Mouse (Mus musculus): ENCODE results near the gene Rhoq.

DNA sequence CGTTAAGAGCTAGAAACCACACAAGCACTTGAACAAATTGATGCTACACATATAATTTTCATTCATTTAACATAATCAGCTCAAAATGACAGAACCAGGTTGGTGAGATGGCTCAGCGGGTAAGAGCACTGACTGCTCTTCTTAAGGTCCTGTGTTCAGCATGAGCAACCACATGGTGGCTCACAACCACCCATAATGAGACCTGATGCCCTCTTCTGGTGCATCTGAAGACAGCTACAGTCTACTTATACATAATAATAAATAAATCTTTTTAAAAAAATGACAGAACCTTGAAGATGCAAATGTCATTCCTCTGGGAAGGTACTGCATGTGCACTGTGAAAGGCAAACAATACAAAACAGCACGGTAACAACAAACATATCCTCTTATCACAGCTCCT lies 46.1 kb downstream of the Rhoq start:
- TF ChIP-seq CTCF (IDR thresholded peaks at IDR 0.05; ENCODE audit: borderline replicate concordance, extremely low read depth, insufficient read depth, insufficient read length) (no peak), POLR2A (IDR thresholded peaks at IDR 0.05; ENCODE audit: borderline replicate concordance, extremely low read depth, insufficient read depth, insufficient read length, poor library complexity, severe bottlenecking) (no peak)
